Mouse (Mus musculus): ENCODE measurements at regions not wholly inside any gene's neighbourhood (a gene's known extent, or its start where the extent isn't known, plus 50 kb on each side); places are given as distances from the start of the nearest gene placed in this dataset.

DNA sequence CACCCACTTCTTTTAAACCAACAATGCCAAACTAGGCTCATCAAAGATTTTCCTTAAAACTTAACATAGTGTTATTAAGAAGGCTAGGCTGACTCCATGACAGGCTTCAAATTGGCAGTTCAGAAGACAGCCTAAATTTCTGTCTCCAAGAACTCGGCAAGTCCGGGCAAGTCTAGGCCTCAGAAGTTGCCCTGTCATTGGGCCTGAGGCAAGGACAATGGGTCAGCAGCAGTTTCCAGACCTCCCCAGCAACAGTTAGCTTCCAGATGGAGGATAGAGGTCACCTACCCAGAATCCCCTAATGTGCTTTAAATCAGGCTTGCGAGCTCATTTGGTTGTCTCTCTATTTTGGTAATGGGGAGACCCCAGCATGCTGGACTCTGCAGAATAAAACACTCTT is 59.6 kb upstream of the Jade1 start:
- TF ChIP-seq CTCF (IDR thresholded peaks at IDR 0.05; ENCODE audit: extremely low read depth, insufficient read length, insufficient replicate concordance, low read depth, low read length) (no peak), POLR2A (IDR thresholded peaks at IDR 0.05; ENCODE audit: low read depth, low read length) (no peak)
